Mouse (Mus musculus) sigmoid colon, adult 10 weeks (tissue): ENCODE data around the gene Stpg3. TPM values are rescaled to one million over a fixed set of nuclear protein-coding genes. Genes with fewer than 3 reads are reported as not detected.

Experiments used
- polyA plus RNA-seq: library from polyadenylated mRNA; stranded (reverse); fragments of 350-450 nt; fragmentation: Illumina TruSeq; extraction: RNeasy Lipid Tissue Mini Kit (QIAGEN cat#74804); gene quantifications from one replicate; pipeline ENCODE4 v1.2.3, GENCODE M21; 2014; ENCODE audit warnings: low read depth, low replicate concordance

Stpg3 gene
- not detected for polyA plus RNA-seq

DNA sequence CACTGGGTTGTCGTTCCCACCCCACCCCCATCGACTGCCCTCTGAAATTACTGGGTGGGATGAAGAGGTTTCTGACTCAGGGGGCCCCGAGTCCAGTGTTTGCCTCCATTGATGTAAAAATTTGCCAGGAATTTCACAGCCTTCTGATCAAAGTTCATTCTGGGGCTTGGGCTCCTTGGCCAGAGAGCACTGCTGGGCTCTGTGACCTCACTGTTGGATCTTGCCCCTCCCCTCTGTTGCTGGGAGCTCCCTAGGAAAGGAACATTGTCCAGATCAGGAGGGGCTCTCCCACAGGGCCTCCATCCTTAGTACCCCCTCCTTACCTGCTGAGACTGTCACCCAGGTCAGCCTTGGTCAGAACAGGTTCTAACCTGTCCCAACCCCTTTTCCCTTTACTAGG is at the start of gene Stpg3:
Stpg3 (minus strand) TSS at position 194 of the 400 bp plus-strand sequence.

DNA sequence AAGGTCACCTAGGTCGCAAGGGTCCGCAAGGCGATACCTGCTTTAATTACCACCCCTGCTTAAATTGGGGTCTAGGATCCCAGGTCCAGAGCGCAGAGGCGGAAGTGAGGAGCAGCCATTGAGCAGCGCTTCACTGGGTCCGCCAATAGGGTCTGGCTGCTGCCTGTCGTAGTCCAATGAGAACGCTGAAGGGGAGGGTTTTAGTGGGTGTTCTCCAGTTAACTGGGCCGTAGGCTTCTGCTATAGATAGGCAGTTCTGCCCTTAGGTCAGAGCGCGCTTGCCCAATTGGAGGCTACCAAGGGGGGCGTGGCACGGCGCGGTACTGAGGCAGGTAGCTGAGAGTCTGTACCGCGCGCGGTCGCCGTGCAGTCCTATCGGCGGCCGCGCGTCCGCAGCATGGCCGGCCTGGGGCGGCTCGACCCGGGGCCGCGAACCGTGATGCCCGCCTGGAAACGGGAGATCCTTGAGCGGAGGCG is 47.9 kb upstream of the Stpg3 start, which contains the start of gene Tprn:
Tprn (plus strand) TSS at position 328 of the 477 bp plus-strand sequence.

DNA sequence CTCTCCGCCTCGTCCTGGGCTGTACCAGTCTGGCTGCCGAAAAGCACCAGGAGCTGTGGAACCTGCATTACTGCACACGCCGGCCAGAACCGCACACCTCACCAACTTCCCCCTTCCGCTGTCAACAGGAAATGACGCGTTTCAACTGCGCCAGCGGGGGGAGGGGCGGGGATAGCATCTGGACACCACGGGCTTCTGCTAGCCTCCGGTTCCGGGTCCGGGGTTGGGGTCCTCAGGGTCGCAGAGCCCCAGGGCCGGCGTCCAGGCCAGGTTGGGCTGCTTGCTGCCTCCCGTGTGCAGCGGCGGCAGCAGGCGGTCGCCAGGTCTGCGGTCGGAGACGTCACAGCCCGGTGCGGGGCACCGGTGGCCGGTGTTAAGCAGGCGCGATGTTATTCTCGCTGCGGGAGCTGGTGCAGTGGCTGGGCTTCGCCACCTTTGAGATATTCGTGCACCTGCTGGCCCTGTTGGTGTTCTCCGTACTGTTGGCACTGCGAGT is 40.9 kb upstream of the Stpg3 start, which contains the start of gene Tmem203:
Tmem203 (plus strand) TSS at position 156 of the 496 bp plus-strand sequence.

DNA sequence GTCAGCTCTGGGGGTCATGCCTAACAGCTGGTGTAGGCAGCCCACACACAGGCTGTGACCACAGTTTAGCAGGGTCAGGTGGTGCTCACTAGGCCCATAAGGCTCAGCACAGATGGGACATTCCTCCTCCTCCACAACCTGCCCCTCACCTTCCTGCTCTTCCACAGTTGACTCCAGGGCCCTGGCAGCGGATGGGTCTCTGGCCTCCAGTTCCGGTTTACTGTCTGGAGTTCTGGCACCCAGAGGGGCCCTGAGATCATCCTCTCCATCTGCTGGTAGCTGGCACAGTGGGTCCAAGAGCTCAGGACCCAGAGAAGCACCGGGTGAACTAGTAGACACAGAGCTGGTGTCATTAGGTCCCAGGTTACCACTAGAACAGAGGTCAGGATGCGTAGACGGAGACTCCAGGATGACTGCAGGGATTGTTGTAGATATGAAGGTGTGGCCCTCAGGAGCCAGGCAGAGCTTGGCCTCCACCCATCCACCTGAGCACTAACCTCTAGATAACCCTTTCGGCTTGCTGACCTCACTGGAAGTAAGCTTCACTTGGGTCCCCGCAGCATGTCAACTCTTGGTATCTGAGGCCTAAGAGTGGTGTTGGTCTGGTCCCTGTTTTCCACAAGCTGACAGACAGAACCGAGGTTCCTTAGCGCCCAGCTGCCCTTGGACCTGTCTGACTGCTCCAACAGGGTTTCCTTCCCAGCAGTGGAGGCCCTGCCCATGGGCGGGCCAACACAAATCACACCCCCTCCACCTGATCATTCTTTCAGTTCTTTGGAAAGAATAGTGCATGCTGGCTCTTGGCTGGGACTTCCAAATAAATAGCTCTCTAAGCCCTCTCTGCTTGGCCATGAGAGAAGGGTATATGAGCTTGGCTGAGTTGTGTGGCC is 32.0 kb upstream of the Stpg3 start, which contains the start of gene AL732309.1:
AL732309.1 (minus strand) TSS at position 681 of the 890 bp plus-strand sequence.

DNA sequence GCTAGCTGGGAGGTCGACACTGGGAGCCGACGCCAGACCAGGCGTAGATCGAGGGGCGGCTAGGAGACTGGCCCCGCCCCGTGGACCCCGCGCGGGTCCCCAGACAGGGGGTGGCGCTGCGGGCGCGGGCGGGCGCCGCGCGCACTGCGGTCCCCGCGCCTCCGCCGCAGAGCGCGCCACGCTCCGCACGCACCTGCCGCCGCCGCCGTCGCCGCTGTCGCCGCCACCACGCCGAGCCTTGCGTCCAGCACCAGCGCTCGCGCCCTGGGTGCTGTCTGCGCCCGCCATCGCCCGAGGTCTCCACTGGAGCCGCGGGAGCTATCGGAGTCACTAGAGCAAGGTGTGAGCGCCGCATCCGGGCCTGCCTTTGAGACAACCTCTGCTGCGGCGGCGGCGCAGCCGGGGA is 27.7 kb upstream of the Stpg3 start, which contains the start of the genes Rnf208 and Cysrt1:
Rnf208 (plus strand) TSS at position 155 of the 406 bp plus-strand sequence.
Cysrt1 (minus strand) TSS at position 352 of the 406 bp plus-strand sequence.

DNA sequence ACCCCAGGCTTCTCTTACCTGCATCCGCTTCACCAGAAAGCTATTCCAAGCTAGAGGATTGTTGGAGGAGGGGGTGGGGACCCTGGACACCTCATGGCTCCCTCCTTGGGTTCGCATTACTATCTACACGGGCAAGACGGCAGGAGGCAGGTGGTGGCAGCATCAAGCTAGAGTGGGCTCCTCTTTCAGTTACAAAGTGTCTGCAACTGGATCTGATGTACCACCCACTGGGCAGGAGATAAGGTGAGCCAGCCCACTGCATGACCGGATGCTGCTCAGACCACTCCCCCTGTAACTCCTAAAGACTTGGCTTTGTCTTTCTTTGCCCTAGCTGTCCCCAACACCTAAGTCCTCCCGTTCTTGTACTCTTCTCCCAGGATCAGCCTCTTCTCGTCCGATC is 22.2 kb upstream of the Stpg3 start, which contains the start of gene Rnf224:
Rnf224 (minus strand) TSS at position 174 of the 400 bp plus-strand sequence.

DNA sequence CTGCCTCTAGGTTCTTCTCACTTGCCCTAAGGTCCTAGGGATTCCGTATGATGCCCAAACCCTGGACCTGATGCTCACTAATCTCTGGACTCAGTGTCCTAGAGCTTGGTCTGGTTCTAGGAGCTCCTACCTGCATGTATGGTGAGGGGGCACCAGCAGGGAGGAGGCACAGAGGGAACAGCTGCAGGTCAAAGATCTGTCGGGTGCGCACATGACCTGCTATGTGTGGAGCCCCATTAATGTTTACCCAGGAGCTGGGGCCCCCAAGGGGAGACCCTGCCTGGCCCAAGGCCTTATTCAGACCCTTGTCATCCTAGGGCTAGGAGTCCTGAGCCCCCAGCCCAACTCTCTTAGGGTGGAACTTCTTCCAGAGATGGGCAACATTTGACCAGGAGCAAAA is 19.6 kb upstream of the Stpg3 start, which contains the start of gene Slc34a3:
Slc34a3 (minus strand) TSS at position 315 of the 400 bp plus-strand sequence.

DNA sequence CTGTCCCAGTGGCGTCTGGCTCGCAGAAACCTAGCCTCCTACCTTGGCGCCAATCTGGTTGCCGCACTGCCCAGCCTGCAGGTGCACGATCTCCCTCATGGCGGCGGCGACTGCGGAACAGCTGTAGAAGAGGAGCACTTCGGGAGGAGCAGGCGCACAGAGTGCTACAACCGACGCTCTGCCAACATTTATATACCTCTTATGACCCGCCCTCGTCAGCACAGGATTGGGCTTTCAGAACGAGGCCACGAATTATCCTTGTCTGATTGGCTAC is 10.0 kb upstream of the Stpg3 start, which contains the start of gene Tubb4b:
Tubb4b (minus strand) TSS at position 211 of the 274 bp plus-strand sequence.

DNA sequence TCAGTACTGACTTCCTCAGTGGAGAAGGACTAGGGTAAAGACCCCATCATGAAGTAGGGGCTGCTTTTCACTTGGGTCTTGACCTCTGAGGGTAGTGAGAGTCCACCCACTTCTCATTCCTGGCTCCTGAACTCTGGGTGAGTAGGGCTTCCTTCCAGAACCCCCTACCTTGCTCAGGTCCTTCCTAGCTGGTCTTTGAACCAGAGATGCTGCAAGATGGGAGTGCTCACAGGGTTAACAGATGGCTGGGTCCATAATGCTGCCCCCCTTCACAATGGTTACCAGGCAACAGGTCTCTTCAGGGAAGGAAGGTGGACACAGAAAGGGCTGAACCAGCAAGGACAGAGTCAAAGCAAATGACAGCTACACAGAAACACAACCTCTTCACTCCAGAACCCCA is 4.0 kb upstream of the Stpg3 start, which contains the start of gene Fam166a:
Fam166a (plus strand) TSS at position 301 of the 400 bp plus-strand sequence.

DNA sequence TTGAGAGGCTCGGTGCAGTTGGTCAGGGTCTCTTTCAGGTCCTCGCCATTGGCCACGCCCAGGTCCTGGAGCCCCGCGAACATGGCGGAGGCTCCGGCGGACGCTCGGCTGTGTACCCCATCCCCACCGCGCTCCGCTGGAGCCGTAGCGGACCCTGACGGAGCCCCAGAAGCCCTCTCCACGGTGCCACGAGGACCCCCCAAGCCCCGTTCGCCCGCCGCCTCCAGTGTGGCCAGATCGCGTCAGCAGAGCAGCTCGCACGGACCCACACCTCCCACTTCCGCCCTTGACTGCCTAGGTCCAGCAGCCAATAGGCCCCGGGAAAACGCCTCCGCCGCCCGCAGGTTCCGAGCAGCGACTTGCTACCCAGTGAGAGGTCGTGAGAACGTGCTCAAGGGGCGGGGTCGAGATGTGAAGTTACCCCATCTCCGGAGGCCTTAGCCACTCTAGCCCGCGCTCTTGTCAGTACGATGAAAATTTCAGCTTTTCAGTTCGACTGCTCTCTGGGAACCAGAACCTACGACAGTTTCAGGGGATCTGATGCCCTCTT is 3.2 kb downstream of the Stpg3 start, which contains the start of gene Nelfb:
Nelfb (minus strand) TSS at position 369 of the 550 bp plus-strand sequence.

DNA sequence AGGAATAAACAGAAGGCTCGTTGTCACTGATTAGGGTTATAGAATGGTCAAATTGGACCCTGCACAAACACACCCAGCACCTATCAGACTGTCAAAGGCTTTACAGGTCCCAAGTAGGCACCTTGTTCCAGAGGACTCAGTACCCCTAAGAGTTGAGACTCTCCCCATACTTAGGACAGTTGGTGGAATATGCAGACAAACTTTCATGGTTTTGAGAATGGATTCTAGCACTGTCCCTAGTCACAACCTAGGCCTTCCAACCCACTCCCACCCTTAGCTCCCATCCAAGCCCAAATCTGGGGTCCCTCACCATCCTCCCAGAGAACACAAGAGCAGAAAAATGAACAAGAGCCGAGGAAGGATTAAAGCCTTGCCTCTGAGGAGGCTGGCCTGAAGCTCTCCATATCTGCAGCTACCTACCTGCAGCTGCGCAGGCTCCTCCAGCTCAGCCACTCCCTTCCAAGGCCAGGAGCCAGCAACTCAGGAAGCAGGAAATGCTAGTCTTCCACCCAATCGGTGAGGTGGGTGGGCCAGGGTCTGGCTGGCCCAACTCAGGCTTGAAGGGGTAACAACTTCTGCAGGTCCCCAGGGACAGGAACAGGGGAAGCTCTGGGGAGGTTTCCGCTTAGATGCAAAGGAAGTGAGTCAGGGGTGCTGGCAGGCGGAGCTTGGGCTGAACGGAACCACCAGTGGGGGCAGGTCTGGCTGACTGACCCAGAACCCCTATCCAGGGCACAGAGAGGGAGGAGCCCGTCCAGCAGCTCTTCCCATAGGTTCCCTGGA is 18.1 kb downstream of the Stpg3 start, which contains the start of gene Tor4a:
Tor4a (minus strand) TSS at position 715 of the 783 bp plus-strand sequence.

DNA sequence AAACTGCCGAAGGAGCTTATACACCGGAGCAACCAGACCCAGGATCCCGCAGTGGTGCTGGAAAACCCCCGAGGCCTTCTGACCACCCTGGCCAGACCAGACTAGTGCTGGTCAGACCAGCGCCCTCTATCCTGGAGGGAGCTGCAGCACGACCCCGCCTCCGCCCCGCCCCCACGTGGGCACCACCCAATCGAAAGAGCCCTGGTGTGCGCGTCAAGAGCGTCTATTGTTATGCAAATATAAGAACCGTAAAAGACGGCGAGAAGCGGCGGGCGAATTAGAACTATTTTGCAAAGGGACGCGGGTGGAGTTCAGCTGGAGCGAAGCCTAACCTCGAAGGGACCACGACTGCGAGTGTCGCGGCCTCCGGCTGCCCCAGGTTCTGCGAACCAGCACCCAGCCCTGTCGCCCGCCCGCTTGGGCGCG is 33.9 kb downstream of the Stpg3 start, which contains the start of gene Nrarp:
Nrarp (plus strand) TSS at position 281 of the 426 bp plus-strand sequence.

Other genes starting within 250 kb of the Stpg3 start
- gene Mrpl41, start 239.5 kb downstream of the Stpg3 start, polyA plus RNA-seq, result 27.3 TPM
- gene Pnpla7, start 238.6 kb downstream of the Stpg3 start, polyA plus RNA-seq, result 4.5 TPM
- 6.8 TPM for gene Nsmf, start 160.3 kb downstream of the Stpg3 start, polyA plus RNA-seq
- gene Entpd8, start 134.3 kb downstream of the Stpg3 start, polyA plus RNA-seq, result 39.5 TPM
- 1.2 TPM for gene Noxa1, start 119.5 kb downstream of the Stpg3 start, polyA plus RNA-seq
- 14.4 TPM for gene Nrarp, start 33.9 kb downstream of the Stpg3 start, polyA plus RNA-seq
- 3.9 TPM for gene Tor4a, start 17.8 kb downstream of the Stpg3 start, polyA plus RNA-seq
- 6.1 TPM for gene Nelfb, start 3.1 kb downstream of the Stpg3 start, polyA plus RNA-seq
- not detected for gene Fam166a, start 4.1 kb upstream of the Stpg3 start, polyA plus RNA-seq
- 58.7 TPM for gene Tubb4b, start 10.1 kb upstream of the Stpg3 start, polyA plus RNA-seq
- gene Slc34a3, start 19.7 kb upstream of the Stpg3 start, polyA plus RNA-seq, result not detected
- gene Rnf224, start 22.1 kb upstream of the Stpg3 start, polyA plus RNA-seq, result not detected
- gene Rnf208, start 27.6 kb upstream of the Stpg3 start, polyA plus RNA-seq, result not detected
- not detected for gene Cysrt1, start 27.8 kb upstream of the Stpg3 start, polyA plus RNA-seq
- 0.85 TPM for gene AL732309.1, start 32.2 kb upstream of the Stpg3 start, polyA plus RNA-seq
- gene Tmem203, start 40.8 kb upstream of the Stpg3 start, polyA plus RNA-seq, result 0.76 TPM
- 7.7 TPM for gene Tprn, start 48.0 kb upstream of the Stpg3 start, polyA plus RNA-seq
- gene Ssna1, start 57.8 kb upstream of the Stpg3 start, polyA plus RNA-seq, result 2.0 TPM
- gene Anapc2, start 57.8 kb upstream of the Stpg3 start, polyA plus RNA-seq, result 9.7 TPM
- not detected for gene Tmem210, start 73.5 kb upstream of the Stpg3 start, polyA plus RNA-seq
- 1.0 TPM for gene Lrrc26, start 75.3 kb upstream of the Stpg3 start, polyA plus RNA-seq
- gene Grin1, start 104.5 kb upstream of the Stpg3 start, polyA plus RNA-seq, result 0.13 TPM
- 21.3 TPM for gene Man1b1, start 117.7 kb upstream of the Stpg3 start, polyA plus RNA-seq
- 7.7 TPM for gene Dpp7, start 141.7 kb upstream of the Stpg3 start, polyA plus RNA-seq
- 3.2 TPM for gene Uap1l1, start 151.0 kb upstream of the Stpg3 start, polyA plus RNA-seq
- gene Sapcd2, start 157.7 kb upstream of the Stpg3 start, polyA plus RNA-seq, result 0.13 TPM
- gene Entpd2, start 181.2 kb upstream of the Stpg3 start, polyA plus RNA-seq, result 0.28 TPM
- 9.3 TPM for gene Npdc1, start 184.7 kb upstream of the Stpg3 start, polyA plus RNA-seq
- gene Fut7, start 208.6 kb upstream of the Stpg3 start, polyA plus RNA-seq, result not detected
- gene Abca2, start 214.1 kb upstream of the Stpg3 start, polyA plus RNA-seq, result 0.09 TPM
- gene Clic3, start 242.2 kb upstream of the Stpg3 start, polyA plus RNA-seq, result not detected
- 2.6 TPM for gene Paxx, start 246.5 kb upstream of the Stpg3 start, polyA plus RNA-seq